Mouse (Mus musculus) lung, adult 2 months (tissue): Measurements from ENCODE around the gene Cars2.

Experiments used
- CTCF ChIP-seq: fragments of 200-500 bp; IDR thresholded peaks from 2 replicates; pipeline ENCODE4 v1.5.1; 2011; ENCODE audit warnings: mild to moderate bottlenecking, low read length, control low read depth; ENCODE audit not compliant: insufficient read depth
- POLR2A ChIP-seq: fragments of 200-500 bp; IDR thresholded peaks from 2 replicates; pipeline ENCODE4 v1.6.1; 2011; ENCODE audit warnings: low read depth, mild to moderate bottlenecking, control low read depth, low read length, borderline replicate concordance; ENCODE audit errors: extremely low read depth

- TF ChIP-seq CTCF = no peak
- TF ChIP-seq POLR2A = no peak
Measured at GRCm38 (mm10) chr8:11506074-11506473, 44.5 kb downstream of the Cars2 start.
